8 mouse cellular contexts compared by ENCODE assay signal in the genomic region with DNA sequence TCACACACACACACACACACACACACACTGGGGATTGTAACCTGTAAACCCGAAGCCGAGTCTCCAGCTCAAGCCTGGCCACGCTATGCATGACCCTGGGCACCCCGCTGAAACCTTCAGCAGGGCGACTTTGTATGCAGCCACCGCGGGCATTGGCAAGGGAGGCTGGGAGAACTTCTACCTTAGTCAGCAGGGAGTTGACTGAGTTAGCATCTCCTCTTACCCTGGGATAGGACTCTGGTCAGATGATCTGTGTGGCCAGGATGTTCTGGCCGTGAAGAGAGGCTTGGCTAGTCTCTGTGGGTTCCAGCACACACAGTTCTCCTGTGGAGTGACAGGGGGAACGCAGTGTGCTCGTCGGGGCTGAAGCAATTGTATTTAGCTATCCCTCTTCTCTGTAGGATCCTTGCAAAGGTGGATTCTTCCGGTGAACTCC. TPM values are rescaled to one million over a fixed set of nuclear protein-coding genes. Genes with fewer than 3 reads are reported as not detected.
A peak's percentile ranks its signal among the peaks of the same experiment; 100 is the strongest.
DNase-seq lines count a peak whose midpoint lies in the region; ATAC-seq and TF ChIP-seq lines count a peak whose summit lies in the region.

No protein-coding gene starts in this region.

- H3K4me3 ChIP-seq in intestine, embryonic 16.5 days (ENCODE audit: low read length) = peak overlapping the region; percentile 24
- H3K4me3 ChIP-seq in liver, embryonic 14.5 days (ENCODE audit: insufficient read depth in 1 of 2, low read depth in 2 of 2, low read length in 2 of 2) = peak overlapping the region; percentile 53 to 61
- peak overlapping the region; percentile 17 for H3K4me3 ChIP-seq in neural tube, embryonic 13.5 days

- H3K27ac ChIP-seq in intestine, embryonic 16.5 days (ENCODE audit: low read length) = 0 out of 2 replicates have a peak overlapping the region, but pooled peaks have one; percentile 3
- H3K27ac ChIP-seq in liver, embryonic 14.5 days = peak overlapping the region; percentile 65
- H3K27ac ChIP-seq in neural tube, embryonic 13.5 days (replicated peaks) = 0 out of 2 replicates have a peak overlapping the region, but pooled peaks have one; percentile 39

- peak; percentile 40 for ATAC-seq in granulocyte monocyte progenitor cell, adult 5-6 weeks (replicated peaks; ENCODE audit: poor library complexity, severe bottlenecking)
- peak; percentile 32 for ATAC-seq in intestine, embryonic 16.5 days
- peak; percentile 72 for ATAC-seq in liver, embryonic 14.5 days (ENCODE audit: insufficient read depth)
- ATAC-seq in neural tube, embryonic 13.5 days (ENCODE audit: low read depth) = no peak

- H3K27me3 ChIP-seq in intestine, embryonic 16.5 days (replicated peaks; ENCODE audit: control insufficient read depth, insufficient read depth, low read length) = no peaks in the 10 kb centered on the region
- no peaks in the 10 kb centered on the region for H3K27me3 ChIP-seq in liver, embryonic 14.5 days (ENCODE audit: control insufficient read depth, insufficient read depth, low read length)
- H3K27me3 ChIP-seq in neural tube, embryonic 13.5 days = peaks cover 57% of the 10 kb centered on the region

- WGBS in intestine, embryonic 16.5 days = 15% methylated on average over 12 of the region's 12 CpGs
- 6% methylated on average over 12 of the region's 12 CpGs for WGBS in liver, embryonic 14.5 days (ENCODE audit: insufficient replicate concordance)
- WGBS in neural tube, embryonic 13.5 days = 2% methylated on average over 12 of the region's 12 CpGs

- TF ChIP-seq CTCF in liver, embryonic 14.5 days (IDR thresholded peaks at IDR 0.05; ENCODE audit: low read depth) = no peak

- no peaks in the 10 kb centered on the region for H3K36me3 ChIP-seq in intestine, embryonic 16.5 days (ENCODE audit: control insufficient read depth, insufficient read depth, low read length)
- H3K36me3 ChIP-seq in liver, embryonic 14.5 days (replicated peaks; ENCODE audit: control insufficient read depth, insufficient read depth, low read depth) = no peaks in the 10 kb centered on the region
- H3K36me3 ChIP-seq in neural tube, embryonic 13.5 days = no peaks in the 10 kb centered on the region

- H3K9me3 ChIP-seq in intestine, embryonic 16.5 days (ENCODE audit: control insufficient read depth, low read length) = no peaks in the 10 kb centered on the region
- H3K9me3 ChIP-seq in liver, embryonic 14.5 days (ENCODE audit: control insufficient read depth, low read length) = no peaks in the 10 kb centered on the region
- H3K9me3 ChIP-seq in neural tube, embryonic 13.5 days = no peaks in the 10 kb centered on the region

- DNase-seq in left cerebral cortex, postnatal 25 days (ENCODE audit: low spot score in 2 of 2) = peak; percentile 20 to 34
- DNase-seq in left cerebral cortex, adult 11 months (ENCODE audit: low spot score) = no peak
- peak; percentile 32 for DNase-seq in embryo, embryonic 10 days (ENCODE audit: low spot score)
- DNase-seq in liver, embryonic 14.5 days (ENCODE audit: low read depth in 3 of 3, low spot score in 3 of 3) = no peak
- DNase-seq in frontal cortex, postnatal 10 days (ENCODE audit: low spot score in 2 of 2) = no peak

- H3K4me1 ChIP-seq in intestine, embryonic 16.5 days (ENCODE audit: control insufficient read depth, insufficient read depth, low read length) = peaks cover 49% of the 10 kb centered on the region
- H3K4me1 ChIP-seq in liver, embryonic 14.5 days (replicated peaks; ENCODE audit: control insufficient read depth in 2 of 2, insufficient read depth in 2 of 2, low read length in 1 of 2) = peaks cover 16 to 37% of the 10 kb centered on the region in 2 experiments
- H3K4me1 ChIP-seq in neural tube, embryonic 13.5 days (replicated peaks) = peaks cover 43% of the 10 kb centered on the region

- intact Hi-C loops in left cerebral cortex, postnatal 25 days (cut with DNase I) = no loop called here

- peak overlapping the region; percentile 14 for H3K9ac ChIP-seq in intestine, embryonic 16.5 days (ENCODE audit: low read depth, low read length)
- peak overlapping the region; percentile 59 for H3K9ac ChIP-seq in liver, embryonic 14.5 days (replicated peaks)
- peak overlapping the region; percentile 50 for H3K9ac ChIP-seq in neural tube, embryonic 13.5 days

- no peak for TF ChIP-seq EP300 in liver, embryonic 14.5 days (IDR thresholded peaks at IDR 0.05; ENCODE audit: low read depth)

- H3K4me2 ChIP-seq in intestine, embryonic 16.5 days (ENCODE audit: low read depth, low read length) = peak overlapping the region; percentile 28
- peak overlapping the region; percentile 87 for H3K4me2 ChIP-seq in liver, embryonic 14.5 days (ENCODE audit: low read depth)
- H3K4me2 ChIP-seq in neural tube, embryonic 13.5 days = peak overlapping the region; percentile 49

RNA-seq across cellular contexts. Expression of gene Map2k6, which starts 49.8 kb away (rescaled TPM):
- 10 to 100 TPM; 24.5 to 24.8 TPM for total RNA-seq in left cerebral cortex, postnatal 25 days (2021)
- total RNA-seq in granulocyte monocyte progenitor cell, adult 5-6 weeks (2014; fragmentation: Nextera tagmentation) = 10.1 and 12.9 TPM in 2 replicates
- 18.8 and 20.9 TPM in 2 replicates for total RNA-seq in granulocyte monocyte progenitor cell, adult 5-6 weeks (2017)
- 15.4 and 17.4 TPM in 2 replicates for polyA plus RNA-seq in intestine, embryonic 16.5 days (2015; fragmentation: Nextera tagmentation; extraction: Ambion mirVana)
- 2.3 and 2.8 TPM in 2 replicates for polyA plus RNA-seq in liver, embryonic 14.5 days (2012; rRNA removed)
- polyA plus RNA-seq in liver, embryonic 14.5 days (2014; fragmentation: Nextera tagmentation; extraction: Ambion mirVana) = 3.6 and 4.5 TPM in 2 replicates
- 24.4 and 27.2 TPM in 2 replicates for polyA plus RNA-seq in neural tube, embryonic 13.5 days (2015; fragmentation: Nextera tagmentation; extraction: Ambion mirVana)

Comparison
In these comparisons a context has a peak if more than half of its experiments do, and no peak if none do; other contexts are left out.
1. DNase-seq: peak in left cerebral cortex, postnatal 25 days (2 of 2) and embryo, embryonic 10 days (single experiment); none in left cerebral cortex, adult 11 months (single experiment), liver, embryonic 14.5 days (0 of 3) and frontal cortex, postnatal 10 days (0 of 2).
2. H3K27ac ChIP-seq: peak in every context shown above with its lines; median percentile 65 in liver, embryonic 14.5 days; 39 in neural tube, embryonic 13.5 days; 3 in intestine, embryonic 16.5 days.
3. H3K4me2 ChIP-seq: peak in every context shown above with its lines; median percentile 87 in liver, embryonic 14.5 days; 49 in neural tube, embryonic 13.5 days; 28 in intestine, embryonic 16.5 days.
4. Peak in every context shown above with its lines, with median percentiles within 50 percentile points of each other: H3K4me3 ChIP-seq and H3K9ac ChIP-seq.